Mouse (Mus musculus): ENCODE results near the gene Gpbar1. TPM values are rescaled to one million over a fixed set of nuclear protein-coding genes. Genes with fewer than 3 reads are reported as not detected.
"Not testable (repeated sequence)": the region's sequence is repeated elsewhere in the genome, so short reads cannot be mapped to it uniquely, and the experiment has no call there.

Gene Gpbar1
- polyA plus RNA-seq, 1 experiment from 2014 or later: 0.37 TPM

DNA sequence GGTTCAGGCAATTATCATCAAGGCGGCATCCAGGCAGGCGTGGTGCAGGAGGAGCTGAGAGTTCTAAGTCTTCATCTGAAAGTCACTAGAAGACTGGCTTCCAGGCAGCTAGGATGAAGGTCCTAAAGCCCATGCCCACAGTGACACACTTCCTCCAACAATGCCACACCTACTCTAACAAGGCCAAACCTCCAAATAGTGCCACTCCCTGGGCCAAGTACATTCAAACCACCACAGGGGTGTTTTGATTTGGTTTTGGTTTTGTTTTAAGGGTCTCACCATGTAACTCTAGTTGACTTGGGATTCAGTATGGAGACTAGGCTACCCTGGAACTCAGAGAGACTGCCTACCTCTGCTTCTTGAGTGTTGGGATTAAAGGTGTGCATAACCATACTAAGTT lies 27.2 kb downstream of the Gpbar1 start, which contains the start of gene Tmbim1:
Gene Tmbim1, minus strand, starts transcription at position 101 of the 400 bp plus-strand sequence.
- H3K9ac ChIP-seq: peak within 1 kb of the TSS; percentile 79; the same call in 1 of the 2 replicates
- H3K4me1 ChIP-seq (replicated peaks): peaks cover 61% of the 10 kb centered on the region
- H3K9me3 ChIP-seq (replicated peaks): no peaks in the 10 kb centered on the region
- no peaks in the 10 kb centered on the region for H3K27me3 ChIP-seq (replicated peaks)
- peak within 1 kb of the TSS; percentile 73 for H3K4me2 ChIP-seq
- ATAC-seq (ENCODE audit: insufficient number of reproducible peaks, low FRiP score): no peak
- WGBS: 89% methylated on average over 2 of the region's 2 CpGs
- H3K4me3 ChIP-seq: peak within 1 kb of the TSS; percentile 64
- no peaks in the 10 kb centered on the region for H3K36me3 ChIP-seq
- peak within 1 kb of the TSS; percentile 91 for H3K27ac ChIP-seq (ENCODE audit: poor library complexity, severe bottlenecking)

DNA sequence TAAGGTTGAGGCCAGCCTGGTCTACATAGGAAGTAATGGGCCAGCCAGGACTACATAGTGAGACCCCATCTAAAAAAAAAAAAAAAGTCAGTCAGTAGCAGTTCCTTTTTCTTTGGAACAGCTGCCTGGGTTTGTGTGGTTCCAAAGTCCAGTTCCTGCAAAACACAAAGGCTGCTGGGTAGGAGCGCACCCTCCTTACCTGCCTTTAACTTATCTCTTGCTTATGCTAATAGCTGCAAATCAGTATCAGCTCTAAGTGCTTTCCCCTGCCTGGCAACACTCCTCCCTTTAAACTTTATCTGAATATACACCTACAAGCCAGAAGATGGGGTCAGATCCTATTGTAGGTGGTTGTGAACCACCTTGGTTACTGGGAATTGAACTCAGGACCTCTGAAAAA lies 28.8 kb downstream of the Gpbar1 start:
- peaks cover 49% of the 10 kb centered on the region for H3K4me1 ChIP-seq (replicated peaks)
- H3K36me3 ChIP-seq: no peaks in the 10 kb centered on the region
- H3K4me3 ChIP-seq: no peak overlapping the region
- no peaks in the 10 kb centered on the region for H3K9me3 ChIP-seq (replicated peaks)
- WGBS: 90% methylated on average over 1 of the region's 1 CpGs
- no peak overlapping the region for H3K9ac ChIP-seq
- H3K4me2 ChIP-seq: no peak overlapping the region
- no peak overlapping the region for H3K27ac ChIP-seq (ENCODE audit: poor library complexity, severe bottlenecking)
- no peak for ATAC-seq (ENCODE audit: insufficient number of reproducible peaks, low FRiP score)
- no peaks in the 10 kb centered on the region for H3K27me3 ChIP-seq (replicated peaks)

DNA sequence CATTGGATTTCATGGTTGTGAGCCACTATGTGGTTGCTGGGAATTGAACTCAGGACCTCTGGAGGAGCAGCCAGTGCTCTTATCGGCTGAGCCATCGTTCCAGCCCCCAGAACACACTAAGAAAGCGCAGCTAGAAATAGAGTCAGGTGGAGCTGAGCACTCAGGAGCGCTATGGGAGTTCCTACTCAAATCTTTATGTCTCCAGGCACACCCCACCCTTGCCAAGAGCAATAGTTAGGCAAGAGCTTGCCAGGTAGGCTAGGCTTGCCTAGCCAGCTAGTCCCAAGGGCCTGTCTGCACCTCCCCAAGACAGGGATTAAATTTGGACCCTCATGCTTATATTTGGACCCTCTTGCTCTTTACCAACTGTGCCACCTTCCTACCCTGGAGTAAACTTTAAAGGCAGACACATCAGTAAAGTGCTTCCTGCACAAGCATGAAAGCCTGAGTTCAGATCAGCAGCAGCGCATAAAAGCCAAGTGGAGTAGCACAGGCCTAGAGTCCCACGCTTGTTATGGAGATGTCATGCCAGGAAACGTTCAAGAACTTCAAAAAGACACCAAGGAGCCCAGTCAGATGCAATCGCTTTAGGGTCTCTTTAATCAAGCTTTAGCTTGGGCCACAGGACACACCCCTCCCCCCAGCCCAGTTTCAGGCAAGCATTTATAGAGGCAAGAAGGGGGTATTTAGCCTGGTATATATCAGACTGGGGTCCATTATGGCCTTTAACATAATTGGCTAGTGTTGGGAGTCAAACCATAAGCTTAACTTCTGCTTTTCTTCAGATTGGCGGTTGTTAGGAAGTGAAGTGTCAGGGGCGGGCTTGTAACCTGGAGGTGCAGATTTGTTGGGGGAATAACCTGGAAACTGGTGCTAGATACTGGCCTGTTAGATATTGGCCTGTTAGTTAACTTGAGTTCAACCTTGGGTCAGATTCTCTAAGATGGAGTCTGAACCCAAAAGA lies 29.9 kb downstream of the Gpbar1 start:
- H3K27me3 ChIP-seq (replicated peaks): no peaks in the 10 kb centered on the region
- no peak for ATAC-seq (ENCODE audit: insufficient number of reproducible peaks, low FRiP score)
- no peak overlapping the region for H3K4me2 ChIP-seq
- H3K4me3 ChIP-seq: no peak overlapping the region
- 73% methylated on average over 10 of the region's 10 CpGs for WGBS
- H3K9ac ChIP-seq: no peak overlapping the region
- H3K27ac ChIP-seq (ENCODE audit: poor library complexity, severe bottlenecking): no peak overlapping the region
- no peaks in the 10 kb centered on the region for H3K36me3 ChIP-seq
- H3K9me3 ChIP-seq (replicated peaks): no peaks in the 10 kb centered on the region
- peaks cover 51% of the 10 kb centered on the region for H3K4me1 ChIP-seq (replicated peaks)

DNA sequence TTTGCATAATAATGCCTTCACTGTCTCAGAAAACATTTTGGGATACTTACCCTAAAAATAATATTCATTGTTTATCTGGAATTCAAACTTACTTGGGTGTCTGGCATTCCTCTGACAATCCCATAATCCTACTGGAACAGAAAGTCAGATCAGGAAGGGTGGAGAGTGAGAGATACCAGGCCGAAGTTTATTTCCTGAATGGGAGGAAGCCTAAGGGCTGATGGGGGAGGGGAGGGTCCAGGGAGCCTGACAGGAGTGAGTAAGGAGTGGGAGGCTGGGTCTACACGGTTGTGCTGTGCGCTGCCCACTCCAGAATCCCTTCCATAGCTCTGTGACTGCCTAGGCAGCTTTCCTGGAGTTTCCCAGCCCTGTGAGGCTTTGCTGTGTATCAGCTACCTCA lies 31.4 kb downstream of the Gpbar1 start:
- Histone ChIP-seq H3K27ac (ENCODE audit: poor library complexity, severe bottlenecking) (peak overlapping the region; percentile 63), H3K36me3 (no peaks in the 10 kb centered on the region), H3K9me3 (replicated peaks) (no peaks in the 10 kb centered on the region), H3K4me2 (peak overlapping the region; percentile 9; the same call in 1 of the 2 replicates), H3K4me3 (no peak overlapping the region), H3K27me3 (replicated peaks) (no peaks in the 10 kb centered on the region), H3K9ac (no peak overlapping the region; the same call in 1 of the 2 replicates), H3K4me1 (replicated peaks) (peaks cover 51% of the 10 kb centered on the region)
- WGBS: 12% methylated on average over 3 of the region's 3 CpGs
- peak; percentile 52 for ATAC-seq (ENCODE audit: insufficient number of reproducible peaks, low FRiP score)

DNA sequence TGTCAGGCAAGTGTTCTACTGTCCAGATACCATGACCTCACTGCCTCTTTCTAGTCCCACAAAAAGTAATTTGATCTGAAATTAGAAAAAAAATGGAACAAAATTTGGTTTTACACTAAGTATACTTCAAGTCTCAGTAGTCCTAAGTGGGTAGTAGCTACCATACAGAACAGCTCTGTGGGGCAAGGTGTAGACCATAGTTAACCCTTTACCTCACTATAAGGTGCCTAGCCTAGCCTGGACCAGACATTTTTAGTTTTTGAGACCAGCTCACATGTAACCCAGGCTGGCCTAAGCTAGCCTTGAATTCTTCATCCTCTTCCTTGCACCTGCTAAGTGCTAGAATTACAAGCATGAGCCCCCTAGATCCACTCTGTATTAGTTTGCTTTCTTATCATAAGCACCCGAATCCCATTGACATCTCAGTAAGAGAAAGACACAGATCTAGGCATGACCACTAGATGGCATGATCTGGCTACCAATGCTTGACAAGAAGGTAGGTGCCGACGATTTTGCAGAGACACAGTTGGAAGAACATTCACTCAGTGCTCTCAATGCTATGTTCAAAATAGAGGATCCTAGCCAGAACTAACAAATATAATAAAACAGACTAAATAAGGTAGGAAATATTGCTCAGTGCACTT lies 34.8 kb downstream of the Gpbar1 start:
- H3K27ac ChIP-seq (ENCODE audit: poor library complexity, severe bottlenecking): 0 out of 2 replicates have a peak overlapping the region, but pooled peaks have one; percentile 24
- H3K9me3 ChIP-seq (replicated peaks): no peaks in the 10 kb centered on the region
- no peak for ATAC-seq (ENCODE audit: insufficient number of reproducible peaks, low FRiP score)
- no peak overlapping the region for H3K4me3 ChIP-seq
- no peak overlapping the region for H3K9ac ChIP-seq
- peaks cover 42% of the 10 kb centered on the region for H3K4me1 ChIP-seq (replicated peaks)
- no peaks in the 10 kb centered on the region for H3K27me3 ChIP-seq (replicated peaks)
- no peaks in the 10 kb centered on the region for H3K36me3 ChIP-seq
- no peak overlapping the region for H3K4me2 ChIP-seq
- WGBS: 0% methylated on average over 3 of the region's 3 CpGs

DNA sequence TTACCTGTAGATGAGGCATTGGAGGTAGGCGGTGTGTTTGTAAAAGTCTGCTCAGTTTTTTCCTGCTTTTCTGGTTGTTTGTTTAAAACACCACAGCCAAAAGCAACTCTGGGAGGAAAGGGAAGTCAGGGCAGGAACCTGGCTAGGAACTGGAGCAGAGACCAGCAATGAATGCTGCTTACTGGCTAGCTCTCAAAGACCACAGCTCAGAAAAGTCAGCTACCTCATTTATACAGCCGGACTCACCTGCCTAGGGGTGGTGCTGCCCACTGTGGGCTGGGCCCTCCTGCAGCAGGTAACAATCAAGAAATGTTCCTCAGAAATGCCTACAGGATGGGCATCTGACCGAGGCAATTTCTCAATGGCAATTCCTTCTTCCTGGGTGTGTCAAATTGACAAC lies 36.4 kb downstream of the Gpbar1 start:
- no peaks in the 10 kb centered on the region for H3K9me3 ChIP-seq (replicated peaks)
- H3K4me1 ChIP-seq (replicated peaks): peaks cover 29% of the 10 kb centered on the region
- H3K36me3 ChIP-seq: no peaks in the 10 kb centered on the region
- 67% methylated on average over 3 of the region's 3 CpGs for WGBS
- H3K9ac ChIP-seq: no peak overlapping the region
- no peak overlapping the region for H3K27ac ChIP-seq (ENCODE audit: poor library complexity, severe bottlenecking)
- no peak overlapping the region for H3K4me3 ChIP-seq
- H3K27me3 ChIP-seq (replicated peaks): no peaks in the 10 kb centered on the region
- no peak overlapping the region for H3K4me2 ChIP-seq
- ATAC-seq (ENCODE audit: insufficient number of reproducible peaks, low FRiP score): no peak

DNA sequence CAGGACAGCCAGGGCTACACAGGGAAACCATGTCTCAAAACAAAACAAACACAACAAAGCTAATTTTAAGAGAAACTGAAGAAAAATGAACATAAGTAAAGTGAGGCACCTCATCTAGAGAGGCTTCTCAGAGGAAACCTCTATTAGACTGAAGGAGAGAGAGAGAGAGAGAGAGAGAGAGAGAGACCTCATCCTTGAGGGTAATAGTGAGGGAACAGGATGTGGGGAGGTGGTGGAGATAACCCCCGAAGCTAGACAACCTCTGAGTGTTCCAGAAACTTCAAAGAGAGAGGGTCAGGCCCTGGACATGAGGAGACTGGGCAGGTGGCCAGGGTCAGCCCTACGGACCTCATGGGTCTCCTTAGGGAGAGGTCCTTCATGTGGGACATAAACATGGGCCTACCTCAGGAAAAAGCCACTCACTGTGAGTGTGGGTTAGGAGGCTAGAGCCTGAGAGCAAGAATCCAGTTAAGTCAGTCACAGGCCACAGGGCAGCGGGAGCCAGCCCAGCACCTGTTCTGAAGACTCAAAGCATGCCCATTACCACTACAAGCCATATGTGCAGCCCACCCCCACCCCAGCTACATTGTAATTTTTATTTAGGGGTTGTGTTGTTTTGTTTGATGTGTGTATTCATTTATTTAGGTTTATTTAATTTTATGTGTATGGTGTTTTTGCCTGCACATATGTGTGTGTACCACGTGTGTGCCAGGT lies 37.9 kb downstream of the Gpbar1 start:
- WGBS: 68% methylated on average over 4 of the region's 4 CpGs
- Histone ChIP-seq H3K9ac (no peak overlapping the region), H3K9me3 (replicated peaks) (no peaks in the 10 kb centered on the region), H3K27me3 (replicated peaks) (no peaks in the 10 kb centered on the region), H3K36me3 (no peaks in the 10 kb centered on the region), H3K4me3 (no peak overlapping the region), H3K27ac (ENCODE audit: poor library complexity, severe bottlenecking) (no peak overlapping the region), H3K4me1 (replicated peaks) (peaks cover 28% of the 10 kb centered on the region), H3K4me2 (no peak overlapping the region)
- no peak for ATAC-seq (ENCODE audit: insufficient number of reproducible peaks, low FRiP score)

DNA sequence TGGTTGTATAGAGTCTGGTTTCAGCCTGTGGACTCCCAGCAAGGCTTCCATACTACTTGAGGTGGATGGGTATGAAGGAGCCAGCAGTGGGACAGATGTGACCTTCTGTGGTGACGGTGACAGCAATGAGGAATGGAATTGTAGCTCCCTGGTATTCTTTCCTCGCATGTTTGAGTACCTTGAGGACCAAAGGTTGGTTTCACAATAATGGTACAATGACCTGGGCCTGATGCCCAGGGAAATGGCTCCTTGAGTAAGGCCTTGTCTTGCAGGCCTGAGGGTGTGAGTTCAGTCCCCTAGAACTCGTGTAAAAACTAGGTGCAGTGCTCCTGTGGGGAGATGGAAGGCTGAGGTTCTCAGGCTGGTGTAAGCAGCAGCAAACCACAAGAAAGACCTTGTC lies 40.4 kb downstream of the Gpbar1 start:
- 88% methylated on average over 3 of the region's 3 CpGs for WGBS
- no peak overlapping the region for H3K27ac ChIP-seq (ENCODE audit: poor library complexity, severe bottlenecking)

DNA sequence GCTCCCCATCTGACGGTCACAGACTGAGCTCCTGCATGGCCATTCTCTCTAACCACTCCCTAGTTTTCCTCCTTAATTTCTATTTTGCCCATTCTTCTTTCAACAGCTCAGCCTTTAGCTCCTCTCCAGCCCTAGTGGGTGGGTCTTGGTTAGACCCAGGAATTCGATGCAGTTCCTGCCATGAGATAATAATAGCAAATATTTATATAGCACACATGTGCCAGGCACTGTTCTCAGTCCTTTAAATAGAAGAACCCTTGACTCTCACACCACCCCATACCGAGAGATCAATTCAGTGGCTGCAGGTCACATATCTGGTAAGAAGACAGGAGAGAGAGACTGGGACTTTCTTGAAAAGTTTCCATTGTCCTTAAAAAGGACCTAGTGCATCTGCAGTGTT lies 43.0 kb downstream of the Gpbar1 start:
- no peaks in the 10 kb centered on the region for H3K27me3 ChIP-seq (replicated peaks)
- WGBS: 44% methylated on average over 3 of the region's 3 CpGs
- no peaks in the 10 kb centered on the region for H3K9me3 ChIP-seq (replicated peaks)
- H3K9ac ChIP-seq: no peak overlapping the region
- H3K27ac ChIP-seq (ENCODE audit: poor library complexity, severe bottlenecking): peak overlapping the region; percentile 43
- ATAC-seq (ENCODE audit: insufficient number of reproducible peaks, low FRiP score): peak; percentile 46; the same call in 1 of the 2 replicates
- no peak overlapping the region for H3K4me3 ChIP-seq
- 0 out of 2 replicates have a peak, but pooled peaks cover 3% of the 10 kb centered on the region for H3K36me3 ChIP-seq
- no peak overlapping the region for H3K4me2 ChIP-seq
- H3K4me1 ChIP-seq (replicated peaks): peaks cover 25% of the 10 kb centered on the region

More for the DNA sequence above, 40.4 kb downstream of the Gpbar1 start:
- Histone ChIP-seq H3K9ac (no peak overlapping the region), H3K4me1 (replicated peaks) (peaks cover 24% of the 10 kb centered on the region), H3K27me3 (replicated peaks) (no peaks in the 10 kb centered on the region), H3K4me2 (no peak overlapping the region), H3K9me3 (replicated peaks) (no peaks in the 10 kb centered on the region), H3K4me3 (no peak overlapping the region), H3K36me3 (no peaks in the 10 kb centered on the region)
- ATAC-seq (ENCODE audit: insufficient number of reproducible peaks, low FRiP score): no peak

DNA sequence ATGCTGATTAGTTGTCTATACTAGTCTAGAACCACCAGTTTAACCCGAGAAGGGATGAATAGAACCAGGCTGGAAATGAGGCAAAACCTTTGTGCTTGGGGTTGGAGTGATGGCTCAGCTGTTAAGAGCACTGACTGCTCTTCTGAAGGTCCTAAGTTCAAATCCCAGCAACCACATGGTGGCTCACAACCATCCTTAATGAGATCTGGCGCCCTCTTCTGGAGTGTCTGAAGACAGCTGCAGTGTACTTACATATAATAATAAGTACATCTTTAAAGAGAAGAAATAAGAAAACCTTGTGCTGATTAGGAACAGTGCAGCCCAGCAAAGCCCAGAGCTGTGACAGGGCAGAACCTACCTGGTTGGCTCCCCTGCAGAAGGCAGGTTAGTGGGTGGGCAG lies 48.6 kb downstream of the Gpbar1 start:
- H3K4me3 ChIP-seq; H3K4me2 ChIP-seq; H3K9ac ChIP-seq; H3K27me3 ChIP-seq (replicated peaks); H3K9me3 ChIP-seq (replicated peaks); H3K27ac ChIP-seq (ENCODE audit: poor library complexity, severe bottlenecking); ATAC-seq (ENCODE audit: insufficient number of reproducible peaks, low FRiP score): not testable (repeated sequence)
- peaks cover 12% of the 10 kb centered on the region; the same call in 1 of the 2 replicates for H3K36me3 ChIP-seq
- peaks cover 39% of the 10 kb centered on the region for H3K4me1 ChIP-seq (replicated peaks)
- WGBS: 77% methylated on average over 2 of the region's 2 CpGs

Data from heart, embryonic 12.5 days (tissue).